Mouse (Mus musculus) thymus, adult 2 months (tissue): ENCODE results near the gene Isyna1.

ENCODE experiments used
- CTCF ChIP-seq: fragments of 200-500 bp; IDR thresholded peaks from 2 replicates; pipeline ENCODE4 v1.5.1; 2012; ENCODE audit warnings: mild to moderate bottlenecking, control low read depth, low read length, moderate library complexity, borderline replicate concordance; ENCODE audit not compliant: control insufficient read depth, poor library complexity, insufficient read depth; ENCODE audit errors: extremely low read depth
- POLR2A ChIP-seq: fragments of 200-500 bp; IDR thresholded peaks from 2 replicates; pipeline ENCODE4 v1.6.1; 2012; ENCODE audit warnings: mild to moderate bottlenecking, low read length, control low read depth, moderate library complexity; ENCODE audit not compliant: control insufficient read depth, poor library complexity, insufficient read depth; ENCODE audit errors: extremely low read depth

DNA sequence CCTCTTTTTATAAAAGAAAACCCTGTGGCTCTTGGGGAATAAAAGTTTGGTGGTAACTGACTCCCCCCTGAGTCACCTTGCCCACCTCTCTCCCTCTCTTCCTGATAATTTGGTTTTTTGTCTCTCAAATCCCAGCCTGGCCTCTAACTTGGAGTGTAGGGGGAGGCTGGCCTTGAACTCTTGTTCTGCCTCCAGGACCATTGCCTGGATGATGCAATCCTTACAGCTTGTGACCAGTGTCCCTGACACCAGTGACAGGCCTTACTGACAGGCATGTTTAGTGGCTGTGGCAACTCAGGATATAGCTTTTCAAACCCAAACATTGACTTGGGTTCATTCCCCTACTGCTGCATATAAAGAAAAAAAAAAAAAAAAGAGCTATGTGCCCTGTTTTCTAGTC lies 52.6 kb downstream of the Isyna1 start:
- TF ChIP-seq POLR2A: no peak
- TF ChIP-seq CTCF: no peak
